Mouse (Mus musculus) lung, postnatal 0 days (tissue): Measurements from ENCODE around the gene Mvk. TPM values are rescaled to one million over a fixed set of nuclear protein-coding genes. Genes with fewer than 3 reads are reported as not detected.
A peak's percentile ranks its signal among the peaks of the same experiment; 100 is the strongest.

Experiments
- ATAC-seq: fragments of 200-750 bp; cut with Nextera tagmentation; 2 replicates; pipeline ENCODE4 v1.8.0; 2017; ENCODE audit warnings: moderate library complexity
- DNase-seq: peaks from one replicate; pipeline ENCODE4 v3.0.0-alpha.2; 2016; ENCODE audit warnings: low spot score
- H3K27ac ChIP-seq: fragments of 300-500 bp; sonication (generic); 2 replicates; pipeline ENCODE4 v1.5.1; 2014; ENCODE audit warnings: antibody characterized with exemption, mild to moderate bottlenecking, low read length, mixed read lengths
- H3K27me3 ChIP-seq: fragments of 300-500 bp; sonication (generic); replicated peaks from 2 replicates; pipeline ENCODE4 v1.6.1; 2014; ENCODE audit warnings: low read length, mixed read lengths; ENCODE audit not compliant: insufficient read depth
- H3K36me3 ChIP-seq: fragments of 300-500 bp; sonication (generic); 2 replicates; pipeline ENCODE4 v1.6.1; 2014; ENCODE audit warnings: low read length, mixed read lengths; ENCODE audit not compliant: insufficient read depth
- H3K4me1 ChIP-seq: fragments of 300-500 bp; sonication (generic); 2 replicates; pipeline ENCODE4 v1.6.1; 2014; ENCODE audit warnings: antibody characterized with exemption, low read depth, low read length, mixed read lengths; ENCODE audit not compliant: insufficient read depth
- H3K4me2 ChIP-seq: fragments of 300-500 bp; sonication (generic); replicated peaks from 2 replicates; pipeline ENCODE4 v1.6.1; 2014; ENCODE audit warnings: low read depth, mild to moderate bottlenecking, low read length, moderate library complexity, mixed read lengths
- H3K4me3 ChIP-seq: fragments of 300-500 bp; sonication (generic); 2 replicates; pipeline ENCODE4 v1.5.1; 2014; ENCODE audit warnings: low read depth, low read length
- H3K9ac ChIP-seq: fragments of 300-500 bp; sonication (generic); replicated peaks from 2 replicates; pipeline ENCODE4 v1.6.1; 2014; ENCODE audit warnings: low read depth, mild to moderate bottlenecking
- H3K9me3 ChIP-seq: fragments of 300-500 bp; sonication (generic); 2 replicates; pipeline ENCODE4 v1.6.1; 2016; ENCODE audit warnings: low read length, mixed read lengths
- CTCF ChIP-seq: IDR thresholded peaks from 2 replicates; pipeline ENCODE4 v1.5.1; 2016; ENCODE audit warnings: antibody characterized with exemption, mild to moderate bottlenecking
- EP300 ChIP-seq: IDR thresholded peaks from 2 replicates; pipeline ENCODE4 v1.6.1; 2016; ENCODE audit warnings: antibody characterized with exemption, mild to moderate bottlenecking, control low read depth
- WGBS: fragments of 180-500 bp; shearing (Covaris S2); extraction: QIAGEN DNeasy Blood & Tissue Kit; methylation state at CpG from one replicate; pipeline ENCODE4 v1.1.7; 2014; 5-methylcytosine and 5-hydroxymethylcytosine counted together
- polyA plus RNA-seq: library from polyadenylated mRNA; unstranded; fragments of >200 nt; fragmentation: Nextera tagmentation; extraction: Ambion mirVana; gene quantifications from 2 replicates; pipeline ENCODE4 v1.2.1, GENCODE M21; 2015

The Mvk gene
- polyA plus RNA-seq, 1 experiment from 2014 or later, result 28.9 TPM

GRCm38 (mm10) chr5:114494761-114495160 is 50.7 kb downstream of the Mvk start:
- no peak overlapping the region for H3K4me3 ChIP-seq
- H3K27ac ChIP-seq, result no peak overlapping the region
- no peak overlapping the region for H3K4me2 ChIP-seq
- no peaks in the 10 kb centered on the region for H3K4me1 ChIP-seq
- ATAC-seq (no peak), DNase-seq (no peak)
- WGBS, result 28% methylated on average over 1 of the region's 1 CpGs
- H3K9me3 ChIP-seq, result no peaks in the 10 kb centered on the region
- no peaks in the 10 kb centered on the region for H3K36me3 ChIP-seq
- H3K9ac ChIP-seq, result no peak overlapping the region
- TF ChIP-seq CTCF, result no peak
- no peak for TF ChIP-seq EP300
- no peaks in the 10 kb centered on the region for H3K27me3 ChIP-seq

DNA sequence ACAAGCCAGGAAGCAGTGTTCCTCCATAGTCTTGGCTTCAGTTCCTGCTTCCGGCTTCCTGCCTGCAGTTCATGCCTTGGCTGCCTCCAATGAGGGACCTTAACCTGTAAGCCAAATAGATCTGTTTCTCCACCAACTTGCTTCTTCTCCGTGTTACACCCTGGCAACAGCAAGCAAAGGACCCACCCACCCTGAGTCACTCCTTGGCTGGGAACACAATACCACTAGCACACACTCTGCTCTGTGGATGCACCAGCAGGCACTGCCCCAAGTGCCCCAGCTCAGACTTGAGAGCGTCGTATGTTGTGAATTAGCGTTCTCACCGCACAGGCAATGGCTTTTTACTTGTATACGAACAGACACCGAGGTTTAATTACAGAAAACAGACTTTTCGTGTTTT is 57.2 kb downstream of the Mvk start:
- Histone ChIP-seq H3K9ac (no peak overlapping the region), H3K4me3 (no peak overlapping the region), H3K36me3 (no peaks in the 10 kb centered on the region), H3K4me1 (no peaks in the 10 kb centered on the region), H3K9me3 (no peaks in the 10 kb centered on the region), H3K27ac (no peak overlapping the region), H3K27me3 (no peaks in the 10 kb centered on the region), H3K4me2 (no peak overlapping the region)
- 65% methylated on average over 9 of the region's 9 CpGs for WGBS
- TF ChIP-seq EP300, result no peak
- no peak for TF ChIP-seq CTCF
- ATAC-seq, result peak; percentile 61
- DNase-seq, result peak; percentile 39

DNA sequence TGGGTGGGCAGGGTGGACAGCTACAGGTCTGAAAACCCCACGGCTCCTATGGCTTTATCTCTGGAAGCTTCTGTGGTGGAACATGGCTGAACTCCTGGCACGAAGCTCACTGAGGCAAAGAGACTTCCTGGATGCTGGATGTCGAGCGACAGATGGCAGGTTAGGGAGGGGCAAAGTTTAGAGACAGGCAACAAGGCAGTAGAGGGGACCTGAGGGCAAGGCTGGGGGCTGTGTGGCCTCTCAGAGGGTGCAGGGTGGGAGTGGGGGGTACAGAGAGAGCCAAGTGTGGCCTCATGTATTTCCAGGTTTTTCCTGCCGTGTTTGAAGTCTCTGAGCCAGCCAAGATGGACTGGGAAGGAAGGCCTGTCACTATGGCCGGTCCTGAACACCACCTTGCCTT is 60.8 kb downstream of the Mvk start:
- Histone ChIP-seq H3K9ac (no peak overlapping the region), H3K9me3 (no peaks in the 10 kb centered on the region), H3K4me3 (no peak overlapping the region), H3K4me2 (no peak overlapping the region), H3K36me3 (no peaks in the 10 kb centered on the region), H3K4me1 (no peaks in the 10 kb centered on the region), H3K27me3 (no peaks in the 10 kb centered on the region), H3K27ac (no peak overlapping the region)
- ATAC-seq (no peak), DNase-seq (no peak)
- 49% methylated on average over 6 of the region's 6 CpGs for WGBS
- TF ChIP-seq CTCF (no peak), EP300 (no peak)

DNA sequence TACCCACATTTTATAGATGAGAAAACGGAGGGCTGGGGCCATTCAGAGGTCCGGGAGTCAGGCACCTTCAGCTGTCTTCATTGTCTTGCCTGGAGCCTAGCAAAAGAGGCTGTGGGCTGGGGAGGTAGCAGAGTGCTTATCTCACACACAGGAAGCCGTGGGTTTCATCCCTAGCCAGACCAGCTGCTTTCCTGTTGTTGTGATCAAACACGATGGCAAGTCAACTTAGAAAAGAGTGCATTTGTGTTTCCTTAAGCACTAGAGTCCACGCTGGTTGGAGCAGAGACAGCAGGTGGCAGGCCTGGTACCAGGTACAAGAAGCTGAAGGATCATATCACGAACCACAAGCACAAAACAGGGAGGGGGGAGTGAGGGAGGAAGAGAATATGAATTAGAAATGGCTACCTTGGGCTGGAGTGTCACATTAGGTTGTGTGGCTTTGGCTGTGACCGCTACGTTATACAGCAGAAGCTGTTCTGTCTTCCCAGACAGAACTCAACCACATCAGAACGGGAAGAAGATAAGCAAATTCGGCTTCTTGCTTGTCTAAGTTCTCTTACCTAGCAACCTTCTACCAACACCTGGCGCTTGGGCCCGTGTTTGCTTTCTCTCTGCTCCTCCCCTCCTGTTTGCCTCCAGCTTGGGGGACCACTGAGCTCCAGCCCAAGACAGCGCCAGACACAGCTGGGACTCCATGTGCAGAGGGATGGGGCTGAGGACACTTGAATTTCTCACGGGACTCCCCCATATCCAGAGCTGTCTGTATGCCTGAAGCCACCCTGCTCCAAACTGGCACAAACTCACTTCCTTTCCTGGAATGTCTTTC is 61.4 kb downstream of the Mvk start:
- DNase-seq (no peak), ATAC-seq (no peak)
- TF ChIP-seq EP300 (no peak), CTCF (no peak)
- Histone ChIP-seq H3K27ac (no peak overlapping the region), H3K9ac (no peak overlapping the region), H3K36me3 (no peaks in the 10 kb centered on the region), H3K4me3 (no peak overlapping the region), H3K27me3 (no peaks in the 10 kb centered on the region), H3K4me2 (no peak overlapping the region), H3K9me3 (no peaks in the 10 kb centered on the region), H3K4me1 (no peaks in the 10 kb centered on the region)
- 42% methylated on average over 14 of the region's 14 CpGs for WGBS

DNA sequence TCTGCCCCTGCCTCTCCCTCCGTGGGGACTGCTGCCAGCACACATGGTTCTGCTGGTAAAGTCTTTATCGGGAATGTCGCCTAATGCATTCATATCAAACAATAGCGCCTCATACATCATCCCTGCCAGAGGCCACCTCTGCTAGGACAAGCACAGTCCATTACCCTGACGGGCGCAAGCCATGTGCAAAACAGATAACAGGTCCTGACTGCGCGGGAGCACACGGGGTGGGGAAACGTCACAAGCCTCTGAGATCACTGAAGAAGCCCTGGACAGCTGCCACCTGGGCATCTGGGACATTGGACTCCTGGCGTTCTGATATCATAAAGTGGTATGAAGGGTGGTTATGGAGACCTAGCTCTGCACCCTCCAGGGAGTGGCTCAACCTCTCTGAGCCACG is 63.3 kb downstream of the Mvk start:
- H3K4me2 ChIP-seq, result no peak overlapping the region
- TF ChIP-seq CTCF, result no peak
- TF ChIP-seq EP300, result no peak

DNA sequence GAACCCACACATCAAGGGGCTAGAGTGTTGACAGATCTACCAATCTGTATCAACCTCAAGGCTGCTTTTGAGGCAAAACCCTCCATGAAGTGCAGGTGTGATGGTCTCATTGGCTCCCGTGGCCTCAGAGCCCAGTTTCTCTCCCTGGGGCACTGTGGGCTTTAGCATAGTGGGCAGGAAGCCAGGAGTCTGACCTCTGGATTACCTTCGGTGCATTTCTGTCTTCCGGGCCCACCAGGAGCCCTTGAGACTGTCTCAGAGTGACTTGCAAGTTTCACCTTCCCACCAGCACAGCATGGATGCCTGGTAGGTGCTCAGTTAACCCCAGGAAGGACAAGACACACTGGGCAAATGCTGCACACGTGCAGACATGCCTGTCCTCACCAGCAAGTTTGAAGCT is 63.9 kb downstream of the Mvk start:
- DNase-seq, result no peak
- no peak overlapping the region for H3K9ac ChIP-seq

More for the DNA sequence above, 63.3 kb downstream of the Mvk start:
- WGBS, result 46% methylated on average over 12 of the region's 12 CpGs
- Histone ChIP-seq H3K9ac (no peak overlapping the region), H3K9me3 (no peaks in the 10 kb centered on the region), H3K4me3 (no peak overlapping the region), H3K36me3 (no peaks in the 10 kb centered on the region), H3K4me1 (no peaks in the 10 kb centered on the region), H3K27ac (no peak overlapping the region), H3K27me3 (no peaks in the 10 kb centered on the region)
- DNase-seq (no peak), ATAC-seq (no peak)

More for the DNA sequence above, 63.9 kb downstream of the Mvk start:
- H3K27ac ChIP-seq, result no peak overlapping the region
- H3K36me3 ChIP-seq, result no peaks in the 10 kb centered on the region
- no peaks in the 10 kb centered on the region for H3K9me3 ChIP-seq
- H3K4me1 ChIP-seq, result no peaks in the 10 kb centered on the region
- no peak overlapping the region for H3K4me3 ChIP-seq
- no peaks in the 10 kb centered on the region for H3K27me3 ChIP-seq
- no peak overlapping the region for H3K4me2 ChIP-seq
- TF ChIP-seq EP300 (no peak), CTCF (no peak)
- WGBS, result 16% methylated on average over 4 of the region's 4 CpGs
- no peak for ATAC-seq
